Mouse (Mus musculus): ENCODE results near the gene Tdrd6.
A peak's percentile ranks its signal among the peaks of the same experiment; 100 is the strongest.

GRCm38 (mm10) chr17:43611586-43611985 is 18.5 kb downstream of the Tdrd6 start:
- TF ChIP-seq EP300 (IDR thresholded peaks at IDR 0.05; ENCODE audit: low read depth) (no peak), CTCF (IDR thresholded peaks at IDR 0.05; ENCODE audit: low read depth) (peak; percentile 74)

Measured in heart, postnatal 0 days (tissue).